Mouse (Mus musculus) brain, adult 2 months (tissue): ENCODE measurements around the gene Smarce1.

Experiments
- DNase-seq: peaks from one replicate; pipeline ENCODE4 v3.0.0; 2011; ENCODE audit warnings: low read depth, low spot score

Gene Smarce1

GRCm38 (mm10) chr11:99169438-99169837 is 61.4 kb downstream of the Smarce1 start:
- DNase-seq: no peak

- no peak for DNase-seq
Measured at GRCm38 (mm10) chr11:99168030-99168474, 62.8 kb downstream of the Smarce1 start.

DNA sequence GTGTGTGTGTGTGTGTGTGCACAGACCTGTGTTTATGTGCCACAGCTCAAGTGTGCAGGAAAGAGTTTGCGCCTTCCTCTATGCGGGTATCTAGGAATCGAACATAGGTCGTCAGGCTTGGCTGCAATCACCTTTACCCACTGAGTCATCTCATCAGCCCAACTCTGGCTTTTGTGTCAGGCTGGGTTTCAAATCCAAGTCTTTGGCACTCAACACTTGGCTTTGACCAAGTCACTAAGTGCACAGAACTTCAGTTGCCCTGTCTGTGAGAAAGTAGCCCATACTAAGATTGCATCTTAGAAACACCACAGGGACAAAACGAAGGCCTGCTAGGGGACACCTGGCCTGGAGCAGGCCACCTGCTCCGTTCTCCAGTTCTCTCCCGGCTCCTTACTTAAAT is 63.2 kb downstream of the Smarce1 start:
- no peak for DNase-seq

- no peak for DNase-seq
Measured at GRCm38 (mm10) chr11:99166241-99166640, 64.6 kb downstream of the Smarce1 start.

GRCm38 (mm10) chr11:99165031-99165752 is 65.6 kb downstream of the Smarce1 start:
- DNase-seq: no peak

GRCm38 (mm10) chr11:99162972-99163686 is 67.7 kb downstream of the Smarce1 start:
- DNase-seq: no peak

DNA sequence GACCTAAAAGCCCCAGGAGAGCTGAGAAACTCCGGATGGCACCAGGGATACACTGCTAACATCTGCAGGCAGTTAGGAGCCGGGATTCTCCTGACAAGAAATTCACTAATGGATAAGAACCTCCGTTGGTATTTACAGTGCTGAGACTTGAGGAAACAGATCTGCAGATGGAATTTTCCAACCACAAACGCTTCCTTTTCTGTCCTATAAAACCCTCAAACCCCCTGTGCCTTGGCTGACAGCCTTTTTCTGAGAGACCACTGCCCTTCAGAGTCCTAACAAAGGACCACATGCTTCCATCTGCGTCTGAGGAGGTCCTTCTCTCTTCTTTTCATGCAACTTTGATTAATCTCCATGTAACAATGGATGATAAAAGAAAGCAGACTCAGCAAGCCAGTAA is 69.2 kb downstream of the Smarce1 start:
- DNase-seq: no peak

GRCm38 (mm10) chr11:99160228-99160627 is 70.6 kb downstream of the Smarce1 start:
- no peak for DNase-seq
